Mouse (Mus musculus): ENCODE measurements around the gene Rnf10.
"Not testable (repeated sequence)": the region's sequence is repeated elsewhere in the genome, so short reads cannot be mapped to it uniquely, and the experiment has no call there.

The Rnf10 gene

GRCm38 (mm10) chr5:115272812-115273548 lies at the start of gene Rnf10:
Rnf10 (minus strand) TSS chr5:115272898.
- DNase-seq (ENCODE audit: low spot score in 2 of 2) = peak; percentile 96 to 97

GRCm38 (mm10) chr5:115319004-115319940 lies 46.6 kb upstream of the Rnf10 start:
- DNase-seq (ENCODE audit: low spot score in 2 of 2) = peak in 1 of 2 experiments; percentile 12

DNA sequence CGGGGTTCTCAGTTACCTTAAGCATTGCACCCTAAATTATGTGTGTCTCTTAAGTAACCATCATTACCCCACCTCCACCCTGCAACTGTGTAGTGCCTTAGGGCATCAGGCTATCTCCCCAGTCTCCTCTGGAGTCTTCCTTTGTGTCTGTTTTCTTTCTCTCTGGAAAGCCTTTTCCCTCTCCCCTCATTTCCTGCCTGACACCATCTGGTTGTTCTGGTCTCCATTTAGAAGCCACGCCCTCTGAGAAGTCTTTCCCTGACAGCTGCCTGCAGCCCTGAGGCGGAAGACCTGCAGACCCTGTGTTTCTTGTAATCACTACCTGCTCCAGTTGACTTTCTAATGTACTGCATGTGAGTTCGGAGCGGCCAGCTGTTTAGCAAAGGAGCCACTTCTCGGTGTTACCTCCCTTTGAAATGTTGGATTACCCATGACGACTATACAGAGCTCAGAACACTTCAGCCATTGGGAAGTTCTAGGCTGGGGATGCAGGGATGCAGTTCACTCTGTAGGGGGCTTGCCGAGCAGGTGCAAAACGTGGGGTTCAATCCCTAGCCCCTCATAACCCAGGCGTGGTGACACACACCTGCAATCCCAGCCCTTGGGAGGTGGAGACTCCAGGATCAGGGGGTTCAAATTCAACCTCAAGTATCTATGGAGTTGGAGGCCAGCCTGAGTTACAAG lies 45.1 kb upstream of the Rnf10 start:
- DNase-seq (ENCODE audit: low spot score in 2 of 2) = no peak

- DNase-seq (ENCODE audit: low spot score in 2 of 2) = no peak
Measured at GRCm38 (mm10) chr5:115316968-115317644, 44.4 kb upstream of the Rnf10 start.

DNA sequence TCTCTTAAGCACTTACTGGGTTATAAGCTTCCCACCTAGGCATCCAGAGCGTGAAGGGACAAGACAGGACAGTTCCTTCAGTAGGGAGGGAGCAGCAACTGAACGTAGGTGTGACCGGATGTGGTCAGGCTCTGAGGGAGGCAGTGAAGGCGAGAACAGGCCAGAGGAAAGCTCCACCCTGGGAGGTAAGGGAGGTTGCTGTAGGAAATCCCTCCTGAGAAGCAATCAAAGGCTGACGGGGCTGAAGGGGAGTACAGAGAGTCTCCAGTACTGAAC lies 40.9 kb upstream of the Rnf10 start:
- DNase-seq (ENCODE audit: low spot score in 2 of 2) = no peak

- no peak for DNase-seq (ENCODE audit: low spot score in 2 of 2)
Measured at GRCm38 (mm10) chr5:115312816-115313667, 40.3 kb upstream of the Rnf10 start.

DNA sequence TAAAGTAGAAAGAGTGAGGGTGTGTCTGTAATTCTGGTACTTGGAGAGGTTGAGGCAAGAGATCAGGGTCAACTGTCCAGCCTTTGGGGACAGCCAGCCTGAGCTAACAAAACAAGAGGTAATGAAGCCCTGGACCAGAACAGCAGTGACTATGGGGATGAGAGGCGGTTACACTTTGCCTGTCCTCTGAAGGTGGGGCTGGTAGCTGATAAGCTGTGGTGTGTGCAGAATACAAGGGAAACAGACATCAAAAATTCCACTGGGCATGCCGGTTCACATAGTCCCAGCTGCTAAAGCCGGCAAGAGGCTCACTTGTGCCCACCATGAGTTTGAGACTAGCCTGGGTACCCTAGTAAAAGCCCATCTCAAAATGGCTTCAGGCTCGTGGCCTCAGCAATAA lies 39.7 kb upstream of the Rnf10 start:
- DNase-seq (ENCODE audit: low spot score in 2 of 2) = no peak

DNA sequence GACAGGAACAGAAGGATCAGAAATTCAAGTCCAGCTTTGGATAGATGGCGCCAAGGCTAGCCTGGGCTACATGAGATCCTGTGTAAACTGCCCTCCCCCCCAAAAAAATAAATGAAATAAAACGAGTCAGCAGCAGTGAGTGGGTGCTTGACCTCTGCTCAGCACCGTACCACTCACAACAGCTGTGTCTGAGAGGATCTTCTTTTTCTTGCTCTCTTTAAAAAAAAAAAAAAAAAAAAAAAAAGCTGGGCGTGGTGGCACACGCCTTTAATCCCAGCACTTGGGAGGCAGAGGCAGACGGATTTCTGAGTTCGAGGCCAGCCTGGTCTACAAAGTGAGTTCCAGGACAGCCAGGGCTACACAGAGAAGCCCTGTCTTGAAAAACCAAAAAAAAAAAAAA lies 29.5 kb upstream of the Rnf10 start:
- not testable (repeated sequence) for DNase-seq (ENCODE audit: low spot score in 2 of 2)

DNA sequence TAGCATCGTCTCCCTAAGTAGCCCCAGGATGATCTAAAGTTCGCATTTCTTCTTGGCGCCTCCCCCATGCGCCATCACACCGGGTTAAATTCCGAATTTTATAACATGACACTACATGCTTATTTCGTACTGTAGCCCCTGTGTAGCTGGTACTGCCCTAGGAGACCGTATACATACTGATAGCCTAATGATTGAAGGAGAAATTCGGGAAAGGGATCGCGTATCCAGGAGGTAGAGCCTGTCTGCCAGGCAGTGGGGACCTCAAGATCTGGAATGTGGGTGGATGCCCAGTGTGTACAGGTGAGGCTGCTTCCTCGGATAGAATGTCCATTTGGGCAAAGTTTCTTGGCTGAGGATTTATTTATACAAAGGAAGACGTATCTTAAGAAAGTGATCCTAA lies 28.9 kb upstream of the Rnf10 start:
- no peak for DNase-seq (ENCODE audit: low spot score in 2 of 2)

- DNase-seq (ENCODE audit: low spot score in 2 of 2) = peak; percentile 99
Measured at GRCm38 (mm10) chr5:115300792-115301614, 28.3 kb upstream of the Rnf10 start, which contains the start of gene Dynll1. Dynll1 (minus strand) TSS chr5:115300999.

DNA sequence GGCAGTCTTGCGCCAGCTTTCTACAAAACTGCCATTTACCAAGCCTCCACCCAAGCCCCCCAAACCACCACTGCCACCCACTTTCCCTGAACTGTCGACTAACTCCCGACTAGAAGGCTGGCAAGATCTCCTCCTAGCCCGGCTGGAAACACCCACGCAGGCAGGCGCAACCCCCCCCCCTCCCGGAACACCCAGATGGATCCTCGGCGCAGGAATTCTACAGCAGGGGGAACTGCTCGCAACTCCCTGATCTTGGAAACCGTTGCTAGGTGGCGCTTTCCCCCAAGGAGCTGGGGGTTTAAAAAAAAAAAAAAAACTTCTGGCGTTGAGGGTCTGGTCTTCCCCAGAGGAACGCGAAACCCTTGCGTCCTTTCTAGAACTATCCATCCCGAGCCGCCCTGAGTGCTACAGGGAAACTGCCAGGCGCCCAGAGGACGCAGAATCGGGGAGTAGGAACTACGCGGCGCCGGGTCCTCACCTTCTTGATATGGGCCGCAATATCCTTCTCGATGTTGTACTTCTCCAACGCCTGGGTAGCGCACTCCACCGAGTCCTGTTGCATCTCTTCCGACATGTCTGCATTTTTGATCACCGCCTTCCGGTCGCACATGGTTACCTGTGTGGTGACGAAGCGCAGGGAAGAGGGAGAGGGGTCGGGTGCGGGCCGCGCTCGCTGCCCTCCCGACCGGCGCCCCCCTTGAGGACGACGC lies 27.5 kb upstream of the Rnf10 start:
- DNase-seq (ENCODE audit: low spot score in 2 of 2) = peak in 1 of 2 experiments; percentile 24

DNA sequence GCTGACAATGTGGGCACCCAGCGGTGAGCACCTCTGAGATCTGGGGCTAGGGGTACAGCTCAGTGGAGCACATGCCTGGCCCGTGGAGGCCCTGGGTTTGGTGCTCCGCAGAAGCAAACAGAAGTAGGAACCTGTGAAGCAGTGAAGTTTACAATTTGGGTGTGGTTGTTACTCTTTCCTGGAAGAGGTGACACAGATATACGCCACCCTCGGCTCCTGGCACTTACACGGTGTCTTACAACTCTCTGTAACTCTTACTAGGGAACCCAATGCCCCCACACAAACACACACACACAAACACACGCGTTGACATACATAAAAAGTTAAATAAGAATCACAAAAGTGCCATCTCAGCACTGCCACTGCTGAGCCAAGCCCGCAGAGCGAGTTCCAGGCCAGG lies 23.6 kb upstream of the Rnf10 start:
- DNase-seq (ENCODE audit: low spot score in 2 of 2) = no peak

DNA sequence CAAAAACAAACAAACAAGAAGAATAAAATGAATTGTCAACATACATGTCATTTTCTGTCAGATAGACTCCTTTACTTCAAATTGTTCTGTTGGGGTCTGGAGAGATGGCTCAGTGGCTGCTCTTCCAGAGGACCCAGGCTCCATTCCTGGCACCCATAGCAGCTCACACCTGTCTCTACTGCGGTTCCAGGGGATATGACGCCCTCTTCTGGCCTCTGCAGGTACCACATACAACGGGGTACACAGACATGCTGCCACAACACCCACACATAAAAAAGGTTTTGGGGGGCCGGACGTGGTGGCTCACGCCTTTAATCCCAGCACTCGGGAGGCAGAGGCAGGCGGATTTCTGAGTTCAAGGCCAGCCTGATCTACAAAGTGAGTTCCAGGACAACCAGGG lies 21.5 kb upstream of the Rnf10 start:
- DNase-seq (ENCODE audit: low spot score in 2 of 2) = no peak

DNA sequence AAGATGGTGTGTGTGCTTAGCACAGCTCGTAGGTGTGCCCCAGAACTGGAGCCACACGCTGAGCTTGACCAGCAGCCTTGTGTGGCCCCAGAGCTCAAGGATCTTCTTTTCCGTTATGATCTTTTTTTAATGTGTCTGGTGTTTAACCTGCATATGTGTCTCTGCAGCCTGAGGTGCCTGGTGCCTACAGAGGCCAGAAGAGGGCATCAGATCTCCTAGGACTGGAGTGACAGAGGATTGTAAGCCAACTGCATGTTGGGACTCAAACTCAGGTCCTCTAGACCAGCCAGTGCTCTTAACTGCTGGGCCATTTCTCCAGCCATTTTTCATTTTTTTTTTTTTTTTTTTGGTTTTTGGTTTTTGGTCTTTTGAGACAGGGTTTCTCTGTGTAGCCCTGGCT lies 12.0 kb upstream of the Rnf10 start:
- DNase-seq (ENCODE audit: low spot score in 2 of 2) = no peak

- no peak for DNase-seq (ENCODE audit: low spot score in 2 of 2)
Measured at GRCm38 (mm10) chr5:115280050-115280687, 7.5 kb upstream of the Rnf10 start.

DNA sequence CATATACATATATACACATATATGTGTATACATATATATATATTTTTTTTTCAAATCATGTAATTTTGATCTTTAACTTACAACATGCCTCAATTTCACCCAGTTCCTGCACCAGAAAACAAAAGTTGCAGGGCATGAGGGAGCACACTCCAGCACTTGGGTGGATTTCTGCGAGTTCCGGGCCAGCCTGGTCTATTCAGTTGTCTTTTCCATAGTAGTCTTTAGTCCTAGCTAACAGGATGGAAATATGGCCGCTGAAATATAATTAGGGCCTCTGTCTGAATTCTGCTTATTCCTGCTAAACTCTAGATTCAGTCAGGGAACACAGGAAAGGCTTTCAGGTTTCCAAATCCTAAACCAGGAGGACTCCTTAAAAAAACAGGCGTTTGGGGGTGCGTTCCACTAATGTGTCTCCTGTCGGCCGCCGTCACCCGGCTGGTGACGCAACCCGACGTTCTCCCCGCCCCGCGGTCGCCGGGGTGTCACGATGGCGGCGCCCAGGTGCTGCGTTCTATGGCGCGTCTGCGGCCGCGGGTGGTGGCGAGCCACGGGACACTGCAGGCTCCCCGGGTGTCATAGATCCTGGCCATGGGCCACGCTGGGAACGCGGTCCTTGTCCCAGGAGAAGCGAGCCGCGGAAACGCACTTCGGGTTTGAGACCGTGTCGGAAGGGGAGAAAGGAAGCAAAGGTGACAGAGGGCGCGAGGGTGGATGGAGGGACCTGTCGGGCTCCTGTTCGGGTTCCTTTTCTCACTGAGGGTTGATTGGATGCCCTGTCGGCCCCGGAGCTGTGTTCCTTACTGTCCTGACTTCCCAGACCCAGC lies 6.7 kb upstream of the Rnf10 start, which contains the start of gene Coq5:
Gene Coq5 (plus strand): TSS at position 441 of the 824 bp plus-strand sequence.
- peak; percentile 79 to 88 for DNase-seq (ENCODE audit: low spot score in 2 of 2)

DNA sequence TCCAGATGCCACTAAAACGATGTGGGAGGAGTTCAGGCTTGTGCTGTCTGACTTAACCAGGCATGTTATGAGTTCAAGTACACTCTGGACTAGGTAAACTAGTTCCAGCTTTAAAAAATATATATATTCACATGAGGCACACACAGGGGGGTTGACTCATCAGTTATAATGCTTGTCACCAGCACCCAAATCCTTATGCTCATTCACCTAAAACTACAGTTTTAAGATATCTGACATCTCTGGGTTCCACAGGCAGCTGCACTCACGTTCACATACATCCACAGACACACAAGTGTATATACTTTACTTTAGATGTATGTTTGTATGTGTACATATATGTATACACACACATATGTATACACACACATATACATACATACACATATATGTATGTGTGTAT lies 6.1 kb upstream of the Rnf10 start:
- no peak for DNase-seq (ENCODE audit: low spot score in 2 of 2)

DNA sequence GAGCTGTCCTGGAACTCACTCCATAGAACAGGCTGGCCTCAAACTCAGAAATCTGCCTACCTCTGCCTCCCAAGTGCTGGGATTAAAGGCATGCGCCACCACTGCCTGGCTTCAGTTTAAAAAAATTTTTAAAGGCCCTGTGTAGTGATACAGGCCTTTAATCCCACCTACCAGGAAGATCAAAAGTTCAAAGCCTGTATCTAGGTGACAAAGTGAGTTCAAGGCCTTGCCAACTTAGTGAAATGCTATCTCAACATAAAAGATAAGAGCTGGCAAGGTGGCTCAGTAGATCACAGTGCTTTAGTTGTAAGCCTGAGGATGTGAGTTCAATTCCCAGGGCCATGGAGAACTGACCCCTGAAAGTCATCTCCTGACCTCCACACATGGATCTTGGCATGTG lies 5.4 kb upstream of the Rnf10 start:
- DNase-seq (ENCODE audit: low spot score in 2 of 2) = no peak
